Mouse (Mus musculus) G1E (cell line): ENCODE measurements around the gene Ccm2.

Experiments
- CTCF ChIP-seq: IDR thresholded peaks from 2 replicates; pipeline ENCODE4 v1.5.1; 2012; ENCODE audit warnings: low read depth, low read length, inconsistent platforms, mixed read lengths
- TAL1 ChIP-seq: conservative IDR thresholded peaks from 2 replicates; pipeline ENCODE4 v1.6.1; 2012; ENCODE audit warnings: low read depth, low read length, inconsistent platforms, mixed read lengths

GRCm38 (mm10) chr11:6596616-6597015 lies 49.9 kb downstream of the Ccm2 start:
- TF ChIP-seq CTCF (no peak), TAL1 (no peak)
